Mouse (Mus musculus) brain, adult 2 months (tissue): ENCODE measurements around the gene Lrmda.
A peak's percentile ranks its signal among the peaks of the same experiment; 100 is the strongest.

Source experiments
- DNase-seq: peaks from one replicate; pipeline ENCODE4 v3.0.0; 2011; ENCODE audit warnings: low read depth, low spot score

Lrmda gene

DNA sequence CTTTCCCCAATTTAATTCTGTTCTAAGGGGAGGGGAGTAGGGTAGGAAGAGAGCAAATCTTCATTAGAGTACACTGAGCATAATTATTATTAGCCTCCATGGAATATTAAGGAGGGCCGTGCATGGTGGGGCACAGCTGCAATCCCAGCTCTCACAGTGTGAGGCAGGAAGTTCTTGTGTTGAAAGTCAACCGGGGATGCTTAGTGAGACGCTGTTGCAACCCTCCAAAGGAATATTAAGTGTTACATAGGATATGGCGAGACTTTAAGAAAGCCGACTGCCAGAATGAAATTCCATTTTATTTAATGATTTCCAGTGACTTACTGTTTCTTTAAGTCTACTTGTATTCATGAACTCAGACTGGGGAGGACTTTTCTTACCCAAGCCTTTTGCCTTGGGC is 23.9 kb downstream of the Lrmda start:
- no peak for DNase-seq

- DNase-seq = no peak
These were observed 26.8 kb downstream of the Lrmda start for GRCm38 (mm10) chr14:22046262-22046856.

GRCm38 (mm10) chr14:22048068-22048899 is 28.8 kb downstream of the Lrmda start:
- DNase-seq = no peak

DNA sequence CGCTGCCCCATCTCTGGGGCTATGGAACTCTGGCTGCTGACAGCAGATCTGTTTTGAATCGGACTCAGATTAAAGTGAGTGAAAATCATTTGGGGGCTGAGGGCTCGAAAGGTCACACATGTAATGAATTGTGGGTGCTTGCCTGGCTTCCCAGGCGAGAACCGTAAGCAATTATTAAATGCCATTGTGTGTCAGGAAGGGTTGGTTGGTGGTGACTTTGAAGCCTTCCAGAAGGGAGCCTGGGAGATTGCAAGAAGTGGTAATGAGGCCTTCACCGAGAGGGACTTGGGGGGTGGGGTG is 29.3 kb downstream of the Lrmda start:
- DNase-seq = no peak

- DNase-seq = no peak
These were observed 29.8 kb downstream of the Lrmda start for GRCm38 (mm10) chr14:22049282-22049681.

DNA sequence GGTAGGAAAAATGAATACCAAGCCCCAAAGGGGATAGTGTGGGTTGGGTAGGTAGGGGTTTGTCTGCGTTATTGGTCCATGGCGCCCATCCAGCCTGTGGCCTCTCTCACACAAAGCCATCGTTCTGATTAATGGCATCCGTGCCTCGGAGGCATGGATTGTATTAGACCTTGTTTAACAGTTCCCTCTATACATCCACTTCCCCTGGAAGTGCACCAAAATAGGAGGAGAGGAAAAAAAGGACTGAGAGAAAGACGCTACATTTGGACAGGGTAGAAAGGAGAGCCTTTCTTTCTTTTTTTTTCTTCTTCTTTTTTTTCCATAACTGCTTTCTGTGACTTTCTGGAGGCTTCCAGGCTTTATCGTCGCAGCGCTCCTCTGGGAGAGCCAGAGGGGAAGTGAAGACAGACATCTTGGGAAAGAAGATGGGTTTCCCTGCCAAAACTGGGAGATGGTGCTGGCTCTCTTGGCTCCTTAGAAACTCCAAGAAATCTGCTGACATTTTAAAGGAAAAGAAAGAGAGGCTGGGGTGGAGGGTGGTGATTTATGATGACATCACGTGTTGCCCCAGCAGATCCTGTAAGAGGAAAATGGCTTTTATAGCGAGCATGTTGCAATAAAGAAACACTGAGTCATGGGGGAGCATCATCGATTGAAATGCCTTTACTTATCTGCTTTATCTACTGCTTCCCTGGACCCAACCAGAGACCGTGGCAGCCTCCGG is 32.6 kb downstream of the Lrmda start:
- DNase-seq = peak; percentile 38

- DNase-seq = no peak
These were observed 36.1 kb downstream of the Lrmda start for GRCm38 (mm10) chr14:22055630-22056029.

GRCm38 (mm10) chr14:22056246-22056645 is 36.7 kb downstream of the Lrmda start:
- no peak for DNase-seq

GRCm38 (mm10) chr14:22058729-22059128 is 39.2 kb downstream of the Lrmda start:
- no peak for DNase-seq

- no peak for DNase-seq
These were observed 39.9 kb downstream of the Lrmda start for GRCm38 (mm10) chr14:22059348-22059861.

DNA sequence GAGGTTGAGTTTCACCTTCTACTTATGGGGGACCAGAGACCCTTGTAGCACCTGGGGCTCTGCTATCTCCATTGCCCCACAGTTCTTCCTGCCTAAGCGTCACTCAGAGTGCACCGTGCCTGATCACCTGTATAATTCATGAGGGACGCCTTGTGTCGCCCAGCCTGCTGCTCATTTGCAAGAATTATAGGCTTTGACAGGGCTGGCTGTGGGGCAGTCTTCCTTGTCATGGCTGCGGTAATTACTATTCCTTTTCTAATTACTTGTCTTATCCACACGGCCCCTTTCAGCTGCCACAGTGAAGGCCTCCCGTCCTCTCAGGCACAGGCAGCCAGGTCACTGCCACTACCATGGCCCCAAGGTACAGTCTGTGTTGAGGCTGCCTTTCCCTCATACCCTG is 41.3 kb downstream of the Lrmda start:
- no peak for DNase-seq

DNA sequence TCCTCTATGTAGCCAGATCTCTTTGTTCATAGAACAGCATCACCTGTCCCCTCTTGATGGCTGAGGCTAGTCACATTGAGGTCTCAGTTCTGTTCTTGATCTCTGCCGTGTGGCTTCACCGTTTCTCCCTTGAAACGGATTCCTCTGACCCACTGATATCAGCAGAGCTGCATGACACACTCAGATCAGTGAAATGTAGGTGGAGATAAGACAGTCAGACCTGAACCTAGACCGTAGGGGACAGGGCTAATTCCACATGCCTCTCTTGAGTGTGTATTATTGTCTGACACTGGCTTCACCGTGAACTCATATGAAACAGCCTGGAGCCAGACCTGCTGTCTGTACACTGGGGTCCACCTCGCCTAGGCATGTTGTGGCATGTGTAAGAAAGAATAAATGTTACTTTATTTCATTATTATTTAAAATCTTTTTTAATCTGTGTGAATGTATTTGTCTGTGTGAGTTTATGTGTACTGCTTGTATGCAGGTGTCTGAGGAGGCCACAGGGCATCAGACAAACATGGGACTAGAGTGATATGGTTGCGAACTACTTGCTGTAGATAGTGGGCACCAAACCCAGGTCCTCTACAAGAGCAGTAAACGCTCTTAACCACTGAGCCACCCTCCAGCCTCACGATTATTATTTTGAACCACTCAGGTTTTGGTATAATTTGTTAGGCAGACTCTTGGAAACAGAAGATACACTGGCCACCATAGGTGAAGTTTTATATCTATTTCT is 42.8 kb downstream of the Lrmda start:
- no peak for DNase-seq

- DNase-seq = no peak
These were observed 49.7 kb downstream of the Lrmda start for GRCm38 (mm10) chr14:22069169-22069568.

GRCm38 (mm10) chr14:22073385-22073784 is 53.9 kb downstream of the Lrmda start:
- no peak for DNase-seq

DNA sequence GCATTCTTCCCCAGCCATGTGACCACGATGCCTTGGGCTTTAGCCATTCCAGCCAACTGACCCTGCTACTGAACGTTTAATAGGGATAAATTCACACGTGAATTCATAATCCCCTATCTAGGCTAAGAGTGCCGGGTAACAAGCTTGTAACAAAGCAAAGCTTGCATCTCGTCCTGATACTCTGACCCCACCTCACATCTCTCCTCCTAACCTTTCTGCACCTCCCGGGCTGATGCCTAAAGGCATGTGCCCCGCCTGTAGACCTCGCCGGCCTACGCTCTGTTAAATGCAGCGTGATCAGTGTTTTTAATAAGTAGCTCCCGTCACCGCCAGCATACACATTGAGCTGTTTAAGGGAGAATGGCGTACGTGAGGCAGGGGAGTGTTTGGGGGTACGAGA is 54.7 kb downstream of the Lrmda start:
- no peak for DNase-seq

DNA sequence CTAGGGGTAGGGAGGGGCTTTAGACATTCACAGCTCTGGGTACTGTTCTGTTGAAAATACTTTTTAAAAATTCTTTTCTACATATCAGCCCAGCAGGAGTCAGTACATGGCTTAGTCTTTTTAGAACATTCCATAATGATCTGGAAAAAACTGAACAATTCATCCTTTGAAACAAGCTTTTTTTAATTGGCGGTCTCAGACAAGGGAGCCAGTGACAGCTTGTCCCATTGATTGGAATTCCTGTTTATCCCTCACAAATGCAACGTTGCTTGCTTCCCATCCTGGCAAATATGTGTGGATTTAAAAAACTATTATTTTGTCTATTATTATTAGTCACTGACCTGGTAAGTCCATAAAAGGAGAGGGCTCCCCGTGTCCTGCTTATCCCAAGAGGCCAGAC is 64.4 kb downstream of the Lrmda start:
- DNase-seq = peak; percentile 12

- no peak for DNase-seq
These were observed 65.9 kb downstream of the Lrmda start for GRCm38 (mm10) chr14:22085411-22085810.

DNA sequence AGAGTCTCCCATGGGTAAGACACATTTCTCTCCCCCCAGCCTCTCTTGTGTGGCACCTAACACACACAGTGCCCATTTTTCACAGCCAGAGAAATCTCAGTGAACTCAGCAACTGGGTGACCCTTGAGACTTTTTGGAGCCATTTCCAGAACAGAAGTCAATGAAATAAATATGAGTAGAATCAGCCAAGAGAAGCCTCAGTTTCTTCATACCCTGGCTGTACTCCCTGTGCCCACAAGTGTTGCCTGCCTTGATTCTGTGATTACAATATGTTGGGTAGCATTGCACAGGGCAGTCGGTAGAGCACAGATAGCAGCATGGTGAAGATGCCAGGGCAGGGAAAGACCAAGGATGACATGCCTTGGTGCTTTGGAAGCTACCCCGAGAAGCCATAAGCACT is 69.1 kb downstream of the Lrmda start:
- DNase-seq = no peak

GRCm38 (mm10) chr14:22089331-22089730 is 69.8 kb downstream of the Lrmda start:
- DNase-seq = no peak

DNA sequence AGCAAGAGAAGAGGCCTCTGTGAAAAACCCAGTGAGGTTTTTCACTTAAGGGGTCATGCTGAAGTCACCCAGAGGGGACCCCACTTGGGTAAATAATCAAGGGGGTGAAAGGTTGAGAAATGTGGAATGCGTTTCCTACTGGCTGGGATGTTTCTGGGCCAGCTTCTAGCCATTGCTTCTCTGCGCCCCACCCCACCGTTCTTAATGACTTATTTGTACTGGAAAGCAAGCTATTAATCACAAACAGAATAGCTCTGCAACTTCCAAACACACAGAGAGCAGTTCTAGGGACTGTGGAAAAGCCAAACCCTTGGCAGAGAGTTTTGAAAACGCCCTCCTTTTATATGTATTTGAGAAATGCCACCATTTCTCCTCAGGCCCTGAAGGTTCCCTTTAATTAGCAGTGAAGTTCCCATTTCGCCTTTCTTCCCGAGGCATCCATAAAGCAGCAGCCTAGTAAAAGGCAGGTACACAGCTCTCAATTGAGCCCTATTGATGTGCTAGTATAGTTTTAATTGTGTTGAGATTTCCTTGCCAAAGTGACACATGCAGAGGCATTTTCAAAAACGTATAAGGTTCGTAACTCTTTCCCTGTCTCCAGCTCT is 70.5 kb downstream of the Lrmda start:
- no peak for DNase-seq

DNA sequence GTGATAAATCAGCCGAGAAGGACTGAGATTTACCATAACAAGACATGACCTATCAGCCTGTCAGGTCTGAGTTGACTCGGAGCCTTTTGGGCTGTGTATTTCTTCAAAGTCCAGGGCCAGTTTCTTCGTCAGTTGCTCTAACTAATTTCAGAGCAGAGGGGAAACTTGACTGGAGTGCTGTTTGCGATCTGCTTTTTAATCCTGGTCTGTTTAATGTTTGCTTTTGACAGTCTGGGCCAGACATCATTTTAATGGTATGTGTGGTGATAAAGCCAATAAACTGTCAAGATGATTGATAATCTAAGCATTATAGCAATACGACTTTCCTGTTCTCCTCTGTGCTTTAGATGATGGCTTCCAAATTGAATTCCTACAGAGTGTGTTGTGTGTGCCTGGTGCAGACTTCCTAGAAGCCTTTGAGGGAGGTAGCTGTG is 71.3 kb downstream of the Lrmda start:
- no peak for DNase-seq
